Mouse (Mus musculus) lung, postnatal 36 days (tissue): ENCODE measurements at regions not wholly inside any gene's neighbourhood (a gene's known extent, or its start where the extent isn't known, plus 50 kb on each side); places are given as distances from the start of the nearest gene placed in this dataset.

Experiments used
- DNase-seq: peaks from one replicate; pipeline ENCODE4 v3.0.0; 2022; ENCODE audit warnings: mixed read lengths

- no peak for DNase-seq
Observed at GRCm38 (mm10) chr5:126971284-126971683, 270.3 kb upstream of the Tmem132c start.

GRCm38 (mm10) chr5:126971981-126972380, 269.6 kb upstream of the Tmem132c start:
- DNase-seq = no peak

GRCm38 (mm10) chr5:126973425-126973824, 268.2 kb upstream of the Tmem132c start:
- DNase-seq = no peak

- DNase-seq = no peak
Observed at GRCm38 (mm10) chr5:126974565-126974964, 267.0 kb upstream of the Tmem132c start.

GRCm38 (mm10) chr5:126995577-126995976, 246.0 kb upstream of the Tmem132c start:
- DNase-seq = no peak

GRCm38 (mm10) chr5:127014166-127014565, 227.4 kb upstream of the Tmem132c start:
- no peak for DNase-seq

- DNase-seq = no peak
Observed at GRCm38 (mm10) chr5:127016467-127017060, 225.0 kb upstream of the Tmem132c start.

- no peak for DNase-seq
Observed at GRCm38 (mm10) chr5:127017971-127018370, 223.6 kb upstream of the Tmem132c start.

- DNase-seq = no peak
Observed at GRCm38 (mm10) chr5:127036472-127036871, 205.1 kb upstream of the Tmem132c start.

- DNase-seq = no peak
Observed at GRCm38 (mm10) chr5:127057770-127058169, 183.8 kb upstream of the Tmem132c start.

- DNase-seq = no peak
Observed at GRCm38 (mm10) chr5:127074327-127074726, 167.3 kb upstream of the Tmem132c start.
